Mouse (Mus musculus) kidney, postnatal 4 days (tissue): ENCODE results near the gene Scfd2.

ENCODE experiments used
- DNase-seq, 2 experiments: peaks; one replicate each; pipeline ENCODE4 v3.0.0; 2021; ENCODE audit warnings: mixed read lengths in 2 of 2

Scfd2 gene

GRCm38 (mm10) chr5:74455510-74456269, 75.9 kb downstream of the Scfd2 start:
- peak; percentile 43 for DNase-seq

GRCm38 (mm10) chr5:74455094-74455493, 76.5 kb downstream of the Scfd2 start:
- no peak for DNase-seq

- DNase-seq: no peak
These were observed 80.6 kb downstream of the Scfd2 start for GRCm38 (mm10) chr5:74450977-74451376.

GRCm38 (mm10) chr5:74447517-74448334, 83.8 kb downstream of the Scfd2 start:
- no peak for DNase-seq

- no peak for DNase-seq
These were observed 85.7 kb downstream of the Scfd2 start for GRCm38 (mm10) chr5:74445861-74446260.

GRCm38 (mm10) chr5:74438353-74438752, 93.2 kb downstream of the Scfd2 start:
- no peak for DNase-seq

- DNase-seq: peak; percentile 88 to 89
These were observed 97.9 kb downstream of the Scfd2 start for GRCm38 (mm10) chr5:74433580-74434147.

GRCm38 (mm10) chr5:74432879-74433539, 98.5 kb downstream of the Scfd2 start:
- DNase-seq: peak; percentile 28 to 41

- DNase-seq: no peak
These were observed 110.9 kb downstream of the Scfd2 start for GRCm38 (mm10) chr5:74420615-74421132.

GRCm38 (mm10) chr5:74412557-74412956, 119.0 kb downstream of the Scfd2 start:
- no peak for DNase-seq

GRCm38 (mm10) chr5:74404887-74405286, 126.7 kb downstream of the Scfd2 start:
- DNase-seq: no peak

GRCm38 (mm10) chr5:74404083-74404482, 127.5 kb downstream of the Scfd2 start:
- DNase-seq: no peak

- no peak for DNase-seq
These were observed 128.9 kb downstream of the Scfd2 start for GRCm38 (mm10) chr5:74402626-74403025.

- no peak for DNase-seq
These were observed 139.8 kb downstream of the Scfd2 start for GRCm38 (mm10) chr5:74391806-74392205.

GRCm38 (mm10) chr5:74391346-74391745, 140.2 kb downstream of the Scfd2 start:
- DNase-seq: no peak

GRCm38 (mm10) chr5:74388849-74389248, 142.7 kb downstream of the Scfd2 start:
- peak; percentile 68 to 73 for DNase-seq

GRCm38 (mm10) chr5:74388101-74388500, 143.5 kb downstream of the Scfd2 start:
- DNase-seq: no peak

GRCm38 (mm10) chr5:74387143-74387886, 144.2 kb downstream of the Scfd2 start:
- no peak for DNase-seq

- no peak for DNase-seq
These were observed 151.5 kb downstream of the Scfd2 start for GRCm38 (mm10) chr5:74380045-74380444.

GRCm38 (mm10) chr5:74366710-74367101, 164.9 kb downstream of the Scfd2 start:
- DNase-seq: no peak

GRCm38 (mm10) chr5:74365984-74366709, 165.4 kb downstream of the Scfd2 start:
- no peak for DNase-seq
